Mouse (Mus musculus) yolk sac, embryonic 10.5 days (tissue): Measurements from ENCODE around the gene Ltbp3.

Source experiments
- DNase-seq: peaks from one replicate; pipeline ENCODE4 v3.0.0-alpha.2; 2017; ENCODE audit warnings: low spot score

Gene Ltbp3

DNA sequence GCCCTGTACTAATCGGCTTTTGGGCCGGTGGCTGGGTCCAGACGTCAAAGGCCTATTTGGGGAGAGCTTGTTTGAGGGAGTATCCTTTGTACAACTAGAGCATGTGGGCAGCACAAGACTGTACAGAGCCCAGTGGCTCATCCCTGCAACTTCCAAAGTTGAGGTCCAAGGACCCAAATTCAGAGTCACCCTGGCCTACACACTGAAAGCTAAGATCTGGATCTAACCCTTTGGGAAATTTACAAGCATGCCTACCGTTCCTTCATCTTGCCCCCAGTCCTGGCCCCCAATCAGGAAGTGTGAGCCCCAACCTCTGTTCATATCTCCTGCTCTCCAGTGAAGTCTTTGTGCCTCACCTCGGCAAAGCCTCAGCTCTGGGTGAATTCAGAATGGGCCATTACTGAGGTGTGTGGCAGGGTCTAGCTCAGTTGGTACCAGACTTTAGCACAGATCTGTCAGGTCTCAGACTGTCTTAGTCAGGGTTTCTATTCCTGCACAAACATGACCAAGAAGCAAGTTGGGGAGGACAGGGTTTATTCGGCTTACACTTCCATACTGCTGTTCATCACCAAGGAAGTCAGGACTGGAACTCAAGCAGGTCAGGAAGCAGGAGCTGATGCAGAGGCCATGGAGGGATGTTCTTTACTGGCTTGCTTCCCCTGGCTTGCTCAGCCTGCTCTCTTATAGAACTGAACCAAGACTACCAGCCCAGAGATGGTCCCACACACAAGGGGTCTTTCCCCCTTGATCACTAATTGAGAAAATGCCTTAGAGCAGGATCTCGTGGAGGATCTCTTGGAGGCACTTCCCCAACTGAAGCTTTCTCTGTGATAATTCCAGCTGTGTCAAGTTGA, 53.4 kb downstream of the Ltbp3 start:
- peak; percentile 60 for DNase-seq

DNA sequence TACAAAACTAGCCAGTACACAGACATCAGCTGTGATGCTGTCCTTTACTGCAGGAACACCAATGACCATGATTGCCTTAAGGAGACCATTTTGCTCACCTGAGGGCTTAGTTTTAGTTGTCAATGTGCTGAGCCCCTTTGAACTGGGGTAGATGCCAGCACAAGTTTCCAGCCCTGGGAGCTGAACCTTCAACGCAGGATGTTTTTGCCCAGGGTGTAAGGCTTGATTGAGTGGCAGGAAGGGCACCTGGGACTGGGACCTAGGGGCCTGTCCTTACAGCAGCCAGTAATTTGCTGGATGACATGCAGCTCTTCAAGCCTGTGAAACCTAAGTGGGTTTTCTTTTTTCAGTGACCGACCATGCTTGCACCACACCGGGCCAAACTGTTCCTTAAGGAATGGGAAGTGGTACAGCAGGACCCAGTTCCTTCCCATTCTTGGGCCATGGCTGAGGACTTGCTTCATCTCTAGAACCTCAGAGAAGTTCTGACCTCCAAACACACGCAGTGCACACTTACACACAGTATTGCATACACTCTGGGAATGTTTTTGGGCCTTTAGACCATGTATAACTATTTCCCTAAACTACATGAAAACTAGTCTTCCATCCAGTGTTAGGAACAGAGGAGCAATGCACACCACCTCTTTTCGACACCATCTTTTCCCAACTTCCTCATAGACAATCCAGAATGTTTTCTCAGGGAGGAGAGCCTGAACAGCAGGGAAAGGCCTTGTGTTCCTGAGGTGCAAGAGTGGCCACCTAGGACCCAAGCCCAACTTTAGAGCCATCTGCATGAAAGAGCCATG, 54.3 kb downstream of the Ltbp3 start:
- peak; percentile 73 for DNase-seq

DNA sequence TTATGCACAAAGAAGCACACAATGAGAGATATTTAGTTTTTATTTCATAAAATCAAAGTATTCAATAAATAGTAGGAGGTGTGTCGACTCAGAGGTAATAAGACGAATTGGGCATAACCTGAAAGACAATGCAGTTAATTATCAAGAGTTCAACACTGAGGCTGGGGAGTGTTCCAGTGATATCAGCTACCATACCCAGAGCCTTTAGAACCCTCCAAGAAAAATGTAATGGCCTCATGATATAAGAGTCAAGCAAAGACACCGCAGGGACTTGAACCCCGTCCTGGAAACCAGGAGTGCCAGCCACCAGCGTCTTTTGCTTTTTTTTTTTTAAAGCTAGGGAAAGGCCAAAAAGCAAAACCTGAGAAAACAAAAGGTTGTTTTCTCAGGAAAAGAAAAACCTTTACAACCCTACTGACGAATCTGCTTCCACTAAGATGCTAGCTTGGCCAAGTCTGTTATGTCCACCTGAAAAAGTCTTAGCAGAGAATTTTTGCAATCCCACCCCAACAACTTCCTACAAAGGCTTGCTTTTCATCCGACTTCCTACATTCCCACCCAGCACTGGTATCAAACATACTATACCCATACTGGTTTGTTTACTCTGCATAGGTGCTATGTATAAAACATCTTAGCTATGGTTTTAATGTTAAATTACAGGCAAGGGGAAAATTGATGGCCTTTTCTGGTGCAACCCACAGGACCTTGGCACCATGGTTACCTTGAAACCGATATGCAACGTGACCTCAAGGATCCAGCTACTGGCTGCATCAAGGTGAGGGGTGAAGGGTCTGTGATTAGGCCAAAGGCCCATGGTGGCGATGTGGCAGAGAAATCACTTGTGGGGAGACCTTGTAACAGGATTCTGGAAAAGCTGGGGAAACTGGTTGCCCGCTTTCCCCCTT, 55.2 kb downstream of the Ltbp3 start:
- no peak for DNase-seq

DNA sequence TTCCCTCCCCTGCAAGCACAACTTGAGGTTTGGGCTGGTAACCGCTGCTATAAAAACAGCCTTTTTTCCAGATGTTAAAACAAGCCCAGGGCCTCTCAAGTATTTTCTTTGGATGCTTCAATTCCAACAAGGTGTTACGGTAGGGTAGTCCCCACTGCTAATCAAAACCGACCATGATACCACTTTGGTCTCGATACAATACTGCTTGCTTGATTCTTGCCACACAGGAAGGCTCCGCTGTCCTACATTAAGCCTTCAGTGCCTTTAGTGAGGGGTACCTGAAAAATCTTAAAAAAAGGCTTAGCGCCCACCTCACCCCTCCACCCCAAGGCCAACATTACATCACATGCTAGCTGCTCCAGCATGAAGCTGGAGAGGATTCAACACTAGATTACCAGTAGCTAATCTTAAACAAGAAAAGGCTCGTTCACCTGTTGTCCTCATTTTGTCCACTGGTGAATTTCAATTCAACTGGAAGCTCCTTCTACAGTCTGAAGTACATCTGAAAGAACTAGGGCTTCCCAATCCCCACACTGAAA, 55.9 kb downstream of the Ltbp3 start:
- DNase-seq = no peak

DNA sequence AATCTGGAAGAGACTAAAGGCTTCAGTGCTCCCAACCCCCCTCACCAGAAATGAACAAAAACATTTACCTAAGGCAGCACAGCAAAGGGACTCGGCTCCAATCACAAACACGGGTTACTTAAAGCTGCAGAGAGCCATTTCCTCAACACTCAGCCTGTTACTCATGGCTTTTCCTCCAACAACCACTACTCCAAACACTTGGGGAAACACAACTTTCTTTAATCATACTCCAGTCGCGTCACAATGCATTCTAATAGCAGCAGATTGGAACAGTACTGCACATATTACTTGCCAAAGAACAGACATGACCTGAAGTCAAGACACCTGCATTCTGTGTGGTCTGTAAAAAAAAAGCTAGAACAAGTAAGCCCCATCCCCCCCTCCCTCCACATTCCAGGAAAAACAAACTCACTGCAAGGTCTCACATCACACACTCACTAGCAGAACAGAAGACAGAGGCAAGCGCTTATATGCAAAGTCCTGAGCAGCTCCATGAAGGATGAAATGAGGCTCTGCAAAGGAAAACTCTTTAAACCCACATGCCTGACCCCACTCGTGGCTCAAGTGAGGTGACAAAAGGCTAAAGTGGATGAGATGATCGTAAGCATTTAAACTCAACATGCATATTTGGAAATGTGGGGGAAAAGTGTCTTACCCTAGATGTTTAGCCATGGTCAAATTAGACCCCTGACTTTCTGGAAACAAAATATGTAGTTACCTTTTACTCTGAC, 56.8 kb downstream of the Ltbp3 start:
- peak; percentile 40 for DNase-seq

DNA sequence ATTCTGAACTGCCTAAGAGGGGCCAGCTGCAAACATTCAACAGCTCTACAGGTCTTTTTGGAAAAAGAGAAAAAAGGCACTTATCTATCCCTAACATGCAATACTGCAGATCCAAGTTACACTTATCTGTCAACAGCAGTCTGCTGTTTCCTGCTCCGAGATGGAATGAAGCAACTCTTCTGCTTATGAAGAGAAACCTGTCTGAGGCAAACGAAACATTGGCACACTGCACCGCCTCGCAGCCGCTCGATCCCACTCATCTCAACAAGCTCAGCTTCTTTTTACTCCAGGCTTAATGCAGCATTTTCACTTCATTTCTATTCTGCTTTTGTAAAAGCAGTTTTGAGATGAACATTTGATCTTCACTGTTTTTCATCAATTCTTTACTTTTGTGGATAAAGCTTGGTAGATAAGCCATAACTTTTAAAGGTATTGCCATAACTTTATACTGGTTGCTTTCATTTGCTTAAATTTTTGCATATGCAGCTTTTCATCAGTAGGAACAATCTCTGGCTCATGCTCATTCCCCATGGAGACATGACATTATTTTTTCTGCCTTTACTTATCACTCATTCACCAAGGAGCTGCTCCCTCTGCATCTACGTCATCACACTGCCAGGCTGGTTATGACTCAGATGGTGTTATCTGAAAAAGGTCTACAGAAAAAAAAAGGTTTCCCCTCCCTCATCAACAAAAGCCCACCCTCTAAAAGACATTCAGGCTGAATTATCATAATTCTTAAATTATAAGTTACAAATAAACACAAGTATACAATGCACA, 58.2 kb downstream of the Ltbp3 start:
- DNase-seq = peak; percentile 49

DNA sequence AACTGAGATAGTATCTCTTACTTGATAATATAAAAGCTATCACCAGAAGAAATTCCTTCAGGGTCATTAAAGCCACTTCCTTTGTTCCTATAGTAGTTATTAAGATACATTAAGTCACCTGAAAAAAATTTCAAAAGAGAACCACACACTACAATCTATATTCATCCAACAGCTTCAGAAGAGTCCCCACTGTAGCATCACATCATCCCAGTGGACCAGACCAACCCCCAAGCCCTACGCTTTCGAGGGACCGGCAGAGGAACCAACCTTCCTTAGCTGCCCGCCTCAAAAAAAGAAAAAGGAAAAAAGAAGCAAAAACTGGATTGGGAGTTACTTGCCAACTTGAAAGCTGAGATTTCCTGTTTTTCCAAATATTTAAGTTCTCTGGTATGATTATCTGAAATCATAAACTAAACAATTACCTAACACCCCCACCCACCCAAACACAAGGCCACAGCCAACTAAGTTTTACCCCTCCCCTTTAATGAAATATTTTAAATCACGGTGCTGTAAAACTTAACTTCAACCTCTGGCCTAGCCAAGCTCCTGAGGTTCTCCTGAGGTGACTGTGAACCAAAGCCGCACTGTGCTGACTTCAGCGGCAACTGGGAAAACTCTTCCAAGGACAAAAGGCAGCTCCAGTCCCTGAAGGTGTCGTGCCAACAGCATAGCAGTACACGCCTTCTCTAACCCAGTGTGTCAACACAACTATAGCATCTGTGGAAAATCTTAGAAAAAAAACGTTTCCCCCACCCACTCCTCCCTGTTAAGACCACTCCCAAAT, 59.1 kb downstream of the Ltbp3 start:
- DNase-seq = peak; percentile 64

DNA sequence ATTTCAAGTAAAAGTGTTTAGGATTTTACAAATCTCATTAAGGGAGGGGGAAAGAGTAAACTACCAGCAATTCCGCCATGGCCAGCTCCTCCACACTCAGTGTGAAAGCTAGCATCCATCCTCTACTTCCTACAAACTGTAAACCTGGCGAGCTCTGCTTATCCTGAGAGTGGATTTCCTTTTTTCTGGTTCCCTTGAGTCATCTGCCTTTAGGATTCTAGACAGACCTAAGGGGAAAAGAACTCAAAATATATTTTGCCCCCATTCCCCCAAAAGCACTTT, 59.6 kb downstream of the Ltbp3 start:
- DNase-seq = no peak

DNA sequence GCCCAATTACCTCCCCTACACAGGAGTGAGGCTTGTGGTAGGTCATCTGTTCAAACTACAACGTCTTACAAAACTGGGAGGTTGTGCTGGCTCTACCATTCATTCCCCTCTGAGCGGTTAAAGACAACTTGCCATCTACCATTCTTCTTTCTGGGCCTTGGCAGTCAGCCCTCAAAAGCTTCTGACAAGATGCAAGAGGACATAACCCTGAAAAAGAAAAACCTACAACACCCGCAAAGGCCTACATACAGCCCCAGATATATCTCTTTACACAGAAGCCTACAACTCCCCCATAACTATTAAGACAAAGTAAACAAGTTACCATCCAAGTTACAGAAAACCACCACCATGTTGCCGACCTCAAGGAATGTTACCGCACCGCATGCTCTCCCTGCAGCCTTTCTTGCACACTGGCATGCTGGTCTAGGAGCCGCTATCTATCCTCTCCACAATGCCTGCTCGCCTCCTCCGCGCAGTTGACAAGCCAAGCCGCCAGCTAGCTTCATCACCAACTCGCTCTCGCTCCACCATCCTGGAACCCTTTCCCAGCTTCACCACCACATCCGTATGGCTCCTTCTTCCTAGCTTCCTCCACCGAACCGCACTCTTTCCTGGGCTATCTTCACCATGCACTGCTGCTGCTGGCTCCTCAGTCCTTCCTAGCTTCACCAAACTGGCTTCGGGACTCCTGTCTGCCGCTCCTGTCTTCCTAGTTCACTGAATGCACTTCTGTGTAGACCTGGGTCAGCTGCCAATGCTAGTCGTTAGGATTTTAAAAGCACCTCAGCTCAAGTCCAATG, 60.1 kb downstream of the Ltbp3 start:
- peak; percentile 57 for DNase-seq

DNA sequence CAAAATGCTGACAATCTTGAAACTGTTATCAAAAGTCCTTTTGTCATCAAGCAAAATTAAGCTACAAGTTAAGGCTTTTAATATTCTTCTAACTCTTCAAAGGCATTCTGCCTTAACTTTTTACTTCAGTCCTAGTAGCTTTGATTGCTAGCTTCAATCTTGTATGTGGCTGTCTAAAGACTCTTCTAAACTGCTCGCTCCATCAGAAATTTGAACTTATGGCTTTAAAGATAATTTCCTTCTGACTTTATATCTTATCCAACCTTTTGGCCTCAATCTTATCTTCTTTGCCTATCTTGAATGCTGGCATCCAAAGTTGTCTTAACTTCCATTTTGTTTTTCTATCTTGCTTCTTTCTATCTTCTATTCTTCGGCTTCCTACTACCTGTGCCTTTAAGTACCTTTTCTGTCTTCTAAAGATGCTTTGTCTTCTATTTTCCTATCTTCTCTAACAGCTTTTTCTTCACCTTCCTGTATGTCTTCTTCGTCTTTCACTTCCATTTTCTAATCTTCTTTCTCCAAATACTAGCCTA, 60.8 kb downstream of the Ltbp3 start:
- no peak for DNase-seq

DNA sequence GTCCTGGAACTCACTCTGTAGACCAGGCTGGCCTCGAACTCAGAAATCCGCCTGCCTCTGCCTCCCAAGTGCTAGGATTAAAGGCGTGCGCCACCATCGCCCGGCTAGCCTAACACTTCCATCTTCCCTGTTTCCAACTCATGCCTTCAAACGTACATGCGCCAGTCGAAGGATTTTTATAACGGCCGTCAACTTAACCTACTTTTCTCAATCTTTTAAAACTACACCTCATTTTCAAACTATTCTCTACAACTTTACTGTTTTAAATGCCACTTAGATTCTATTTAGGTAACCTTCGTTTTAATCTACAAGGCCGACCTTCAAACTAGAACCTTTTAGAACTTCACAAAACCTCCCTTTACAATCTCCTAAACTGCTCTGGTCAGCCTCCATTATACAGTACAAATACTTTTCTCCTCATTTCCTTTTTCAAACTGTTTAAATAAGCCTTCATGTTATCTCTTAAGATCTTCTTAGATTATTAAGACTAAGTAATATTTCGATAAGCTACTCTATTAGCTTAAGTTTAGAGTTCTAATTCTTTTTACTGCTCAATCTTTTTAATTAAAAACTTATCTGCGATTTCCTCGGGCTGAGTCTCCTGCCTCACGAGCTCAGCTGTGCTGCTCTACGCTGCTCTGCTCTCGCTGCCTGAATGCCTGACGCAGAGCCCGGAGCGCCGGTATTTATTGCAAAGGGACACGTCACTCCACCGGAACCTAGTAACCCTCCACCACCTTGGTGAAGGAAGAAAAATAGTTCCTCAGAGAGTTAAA, 61.5 kb downstream of the Ltbp3 start:
- peak; percentile 92 for DNase-seq

DNA sequence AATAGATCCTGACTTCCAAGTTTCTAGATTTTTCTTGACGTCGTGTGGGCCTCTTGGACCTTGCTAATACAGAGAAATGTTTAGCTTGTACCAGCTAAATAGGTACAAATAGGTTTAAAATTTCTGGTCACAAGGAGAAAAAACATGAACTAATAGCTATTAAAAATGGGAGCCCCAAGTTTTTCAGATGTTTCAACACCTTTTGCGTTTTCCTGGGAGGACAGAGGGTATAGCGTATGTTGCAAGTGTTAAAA, 62.0 kb downstream of the Ltbp3 start:
- no peak for DNase-seq

DNA sequence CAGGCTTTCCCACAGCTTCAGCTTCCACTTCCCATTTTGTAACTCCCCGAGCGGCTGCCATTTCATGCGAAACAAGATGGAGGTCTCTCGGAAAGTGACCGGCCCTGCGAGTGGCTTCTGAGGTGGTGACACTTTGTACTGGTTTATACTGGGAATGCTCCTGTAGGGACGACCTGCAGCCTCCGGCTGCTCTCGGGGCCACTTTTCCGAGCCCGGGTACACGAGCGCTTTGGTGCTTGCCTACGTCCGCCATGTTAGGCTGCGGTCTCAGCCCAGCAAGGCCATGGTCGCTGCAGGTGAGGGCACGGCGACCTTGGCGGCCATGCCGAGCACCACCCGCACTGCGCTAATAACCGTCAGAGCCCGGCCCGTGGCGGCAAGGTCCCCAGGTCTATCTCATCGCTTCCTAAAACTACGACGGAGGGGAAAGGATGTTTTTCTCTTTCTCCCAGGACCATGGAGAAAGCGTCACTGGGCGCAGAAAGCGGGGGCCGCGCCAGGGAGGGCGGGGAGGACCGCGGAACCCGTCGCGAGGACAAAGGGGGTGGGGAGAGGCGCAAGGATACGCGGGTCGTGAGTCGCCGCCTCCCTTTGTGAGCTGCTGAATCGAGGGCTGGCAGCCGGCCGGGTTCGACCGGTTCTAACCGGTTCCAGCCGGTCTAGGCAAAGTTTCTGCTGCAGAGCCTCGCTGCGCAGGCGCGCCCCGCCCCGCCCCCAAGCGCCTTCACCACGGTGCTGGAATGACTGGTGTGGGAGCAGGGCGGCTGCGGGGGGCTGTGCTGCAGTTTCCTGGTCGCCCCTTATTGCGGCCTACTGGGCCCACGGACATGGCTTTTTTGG, 62.6 kb downstream of the Ltbp3 start:
- peak; percentile 99 for DNase-seq

DNA sequence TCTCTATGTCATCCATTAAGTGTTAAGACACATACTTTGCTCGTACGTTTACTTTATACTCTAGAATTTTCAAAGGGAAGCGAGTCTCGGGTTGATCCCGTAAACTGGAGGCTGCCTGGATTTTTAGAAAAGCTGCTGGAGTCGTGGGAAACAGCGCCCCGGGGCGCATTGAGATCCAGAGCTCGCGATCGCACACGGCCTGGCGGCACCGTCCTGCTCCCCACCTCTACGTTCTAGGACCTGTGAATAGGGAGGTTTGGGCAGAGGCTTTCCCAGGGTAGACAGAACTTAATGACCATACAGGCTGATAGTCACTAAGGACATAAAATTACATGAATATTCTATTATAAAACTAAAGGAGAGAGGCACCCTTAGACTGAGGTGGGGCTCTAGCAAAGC, 63.2 kb downstream of the Ltbp3 start:
- DNase-seq = no peak

DNA sequence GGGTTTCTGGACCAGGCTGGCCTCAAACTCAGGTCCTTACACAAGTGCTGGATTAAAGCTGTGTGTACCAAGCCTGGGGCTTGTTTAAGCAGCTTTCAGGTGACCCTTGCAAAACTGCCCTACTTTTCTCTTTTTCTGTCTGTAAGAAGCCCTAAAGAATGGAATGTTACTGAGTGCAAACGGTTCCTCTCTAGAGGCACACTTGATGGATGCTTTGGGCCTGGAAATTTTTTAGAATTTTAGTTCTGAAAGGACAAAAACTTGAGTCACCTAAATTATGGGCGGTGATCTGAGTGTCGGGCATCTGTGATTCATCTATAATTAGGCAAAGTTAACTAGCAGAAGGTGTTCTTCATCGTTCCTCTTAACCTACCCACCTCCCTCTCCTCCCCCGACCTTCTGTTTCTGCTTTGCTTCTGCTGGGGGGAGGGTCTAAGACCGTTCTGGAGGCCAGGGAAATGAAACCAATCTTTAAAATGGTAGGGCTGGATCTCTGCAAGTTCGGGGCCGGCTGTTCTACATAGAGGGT, 63.7 kb downstream of the Ltbp3 start:
- peak; percentile 42 for DNase-seq

DNA sequence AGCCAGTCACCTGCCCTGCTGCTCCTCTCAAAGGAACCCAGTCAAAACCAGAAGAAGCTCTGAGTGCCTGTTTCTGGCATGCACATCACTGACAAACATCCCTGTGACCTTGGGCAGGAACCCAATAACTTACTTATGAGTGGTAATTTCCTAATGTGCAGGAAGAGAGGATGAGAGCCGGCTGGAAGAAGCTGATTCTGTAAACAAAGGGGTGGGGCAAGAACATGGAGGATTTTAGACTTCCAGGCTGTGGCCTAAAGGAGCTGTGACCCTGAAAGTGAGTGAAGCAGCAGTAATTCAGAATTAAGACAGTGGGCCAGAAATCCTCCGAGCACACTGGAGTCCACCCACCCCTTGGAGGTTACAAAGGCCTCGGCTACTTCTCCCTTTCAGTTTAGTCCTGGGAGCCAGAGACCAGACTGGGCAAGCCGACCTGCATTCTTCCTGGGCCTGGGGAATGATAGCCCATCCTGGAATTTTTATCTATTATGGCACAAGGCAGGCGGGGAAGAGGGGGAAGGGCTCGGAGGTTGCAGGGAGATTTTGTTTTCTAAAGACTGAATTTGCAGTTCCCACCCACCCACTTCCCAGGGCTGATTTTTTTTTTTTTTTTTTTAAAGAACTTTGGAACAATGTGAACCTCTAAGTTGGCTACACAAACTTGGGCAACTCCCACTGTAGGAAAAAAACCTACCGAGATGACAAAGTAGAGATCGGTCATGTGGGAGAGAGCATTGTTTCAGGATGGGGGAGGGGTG, 65.5 kb downstream of the Ltbp3 start:
- DNase-seq = peak; percentile 79
